Mouse (Mus musculus): ENCODE results near the gene Zc3h14. TPM values are rescaled to one million over a fixed set of nuclear protein-coding genes. Genes with fewer than 3 reads are reported as not detected.

The Zc3h14 gene
- 14.8 and 18.2 TPM in 2 replicates for polyA plus RNA-seq (2012)

DNA sequence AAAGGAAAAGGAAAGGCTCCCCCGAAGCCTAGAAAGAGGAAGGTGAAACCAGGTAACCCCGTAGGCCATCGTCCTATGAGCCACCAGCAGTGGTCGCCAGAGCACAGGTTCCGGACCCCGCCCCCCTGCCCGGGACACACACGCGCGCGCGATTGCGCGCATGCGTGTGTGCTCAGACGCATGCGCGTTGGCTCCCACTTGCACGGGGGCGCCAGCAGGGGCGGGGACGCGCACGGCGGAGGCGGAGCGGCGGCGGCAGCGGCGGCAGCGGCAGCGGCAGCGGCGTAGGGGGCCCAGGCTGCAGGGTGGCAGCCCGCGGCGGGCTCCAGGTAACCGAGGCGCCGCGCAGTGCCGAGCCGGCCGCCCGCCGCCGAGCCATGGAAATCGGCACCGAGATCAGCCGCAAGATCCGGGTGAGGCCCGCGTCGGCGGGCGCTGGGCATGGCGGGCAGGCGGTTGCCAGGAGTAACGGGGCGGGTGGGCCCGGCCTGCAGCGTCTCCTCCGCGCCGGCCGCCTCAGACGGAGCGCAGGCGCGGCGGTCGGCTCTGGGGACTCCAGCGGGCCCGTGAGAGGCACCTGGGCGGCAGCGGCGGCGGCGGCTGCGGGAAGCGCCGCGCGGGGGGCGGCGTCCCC is at the start of gene Zc3h14:
TSS of gene Zc3h14 (plus strand) at position 219 of the 634 bp plus-strand sequence.

DNA sequence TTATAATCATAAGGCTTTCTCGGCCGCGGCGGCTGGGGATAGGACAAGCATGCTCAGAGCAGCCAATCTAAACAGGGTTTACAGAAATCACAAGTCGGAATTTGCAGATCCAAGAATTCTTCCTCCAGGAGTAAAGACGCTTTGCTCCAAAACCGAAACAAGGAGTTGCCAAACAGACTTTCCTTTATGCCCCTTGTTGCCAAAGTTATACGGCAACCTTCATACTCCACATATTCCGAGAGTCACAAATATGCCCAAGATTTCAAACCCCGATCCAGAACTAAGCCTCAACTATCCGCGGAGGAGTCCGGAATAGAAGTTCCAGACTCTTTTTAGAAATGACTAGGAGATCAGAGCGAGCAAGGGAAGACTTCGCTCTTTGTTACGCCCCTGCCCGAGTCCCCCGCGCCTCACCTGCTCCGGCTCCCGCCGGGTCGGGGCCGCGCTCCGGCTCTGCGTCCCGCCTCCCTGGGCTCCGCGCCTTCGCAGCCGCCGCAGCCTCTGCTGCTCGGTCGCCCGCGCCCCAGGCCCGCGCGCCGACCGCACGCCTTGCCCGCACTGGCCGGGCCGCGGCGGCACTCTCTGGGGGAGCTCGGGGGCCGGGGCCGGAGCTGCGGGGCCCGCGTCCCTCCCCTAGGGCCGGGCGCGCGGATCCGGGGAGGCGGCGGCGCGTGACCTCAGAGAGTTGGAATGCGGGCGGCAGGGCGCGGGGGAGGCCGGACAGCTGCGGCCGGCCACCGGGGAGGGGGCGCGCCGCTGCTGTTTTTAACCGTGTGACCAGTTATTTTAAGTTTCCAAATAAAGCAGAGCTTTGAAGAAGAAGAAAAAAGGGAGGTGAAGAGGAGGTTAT is 9.6 kb upstream of the Zc3h14 start, which contains the start of gene Ptpn21:
TSS of gene Ptpn21 (minus strand) at position 455 of the 850 bp plus-strand sequence.

Other genes starting within 250 kb of the Zc3h14 start
- gene Kcnk10, start 168.7 kb upstream of the Zc3h14 start, polyA plus RNA-seq (2012) = not detected in 2 replicates
- gene Spata7, start 118.8 kb upstream of the Zc3h14 start, polyA plus RNA-seq (2012) = 3.6 and 3.8 TPM in 2 replicates
- 2.6 and 3.0 TPM in 2 replicates for gene Ptpn21, start 9.6 kb upstream of the Zc3h14 start, polyA plus RNA-seq (2012)
- 0.86 and 1.9 TPM in 2 replicates for gene Eml5, start 154.5 kb downstream of the Zc3h14 start, polyA plus RNA-seq (2012)
- gene Ttc8, start 173.6 kb downstream of the Zc3h14 start, polyA plus RNA-seq (2012) = 0.46 and 0.47 TPM in 2 replicates

All from megakaryocyte-erythroid progenitor cell, adult 5 weeks (primary cell).